8 mouse cellular contexts compared by ENCODE assay signal in genomic region chr5:115631505-115632357, GRCm38 (mm10). TPM values are rescaled to one million over a fixed set of nuclear protein-coding genes. Genes with fewer than 3 reads are reported as not detected.
DNase-seq lines count a peak whose midpoint lies in the region; ATAC-seq and TF ChIP-seq lines count a peak whose summit lies in the region.

Gene Rab35, plus strand, starts transcription at chr5:115631908.

- H3K27me3 ChIP-seq in heart, embryonic 10.5 days (ENCODE audit: insufficient read depth, poor library complexity, severe bottlenecking), result no peaks in the 10 kb centered on the region
- H3K27me3 ChIP-seq in kidney, embryonic 15.5 days, result no peaks in the 10 kb centered on the region

- peak; percentile 92 for ATAC-seq in kidney, embryonic 15.5 days (replicated peaks; ENCODE audit: low FRiP score)
- peak; percentile 67 for ATAC-seq in monocyte, adult 5-6 weeks (replicated peaks; ENCODE audit: insufficient number of reproducible peaks, low FRiP score, low TSS enrichment, poor library complexity, severe bottlenecking)

- H3K4me2 ChIP-seq in kidney, embryonic 15.5 days, result peak within 1 kb of the TSS; percentile 87

- peak; percentile 77 for TF ChIP-seq POLR2A in bone marrow macrophage, adult 2 months (IDR thresholded peaks at IDR 0.05; ENCODE audit: borderline replicate concordance, low read depth, low read length)
- TF ChIP-seq POLR2A in embryonic fibroblast, embryonic 13.5 days (IDR thresholded peaks at IDR 0.05; ENCODE audit: low read depth, low read length), result peak; percentile 80

- 0 out of 2 replicates have a peak, but pooled peaks cover 3% of the 10 kb centered on the region for H3K36me3 ChIP-seq in heart, embryonic 10.5 days
- peaks cover 2% of the 10 kb centered on the region; the same call in 1 of the 2 replicates for H3K36me3 ChIP-seq in kidney, embryonic 15.5 days

- H3K27ac ChIP-seq in bone marrow macrophage, adult 2 months (ENCODE audit: insufficient read depth, low read depth, low read length), result peak within 1 kb of the TSS; percentile 61
- H3K27ac ChIP-seq in embryonic fibroblast, embryonic 13.5 days (ENCODE audit: insufficient read depth, low read length), result peak within 1 kb of the TSS; percentile 76
- H3K27ac ChIP-seq in heart, embryonic 10.5 days, result peak within 1 kb of the TSS; percentile 89
- H3K27ac ChIP-seq in kidney, embryonic 15.5 days, result peak within 1 kb of the TSS; percentile 89

- WGBS in heart, embryonic 10.5 days, result under 1% methylated on average over 64 of the region's 125 CpGs
- WGBS in kidney, embryonic 15.5 days, result under 1% methylated on average over 94 of the region's 125 CpGs

- TF ChIP-seq CTCF in bone marrow macrophage, adult 2 months (IDR thresholded peaks at IDR 0.05; ENCODE audit: low read depth, low read length), result no peak
- TF ChIP-seq CTCF in embryonic fibroblast, embryonic 13.5 days (IDR thresholded peaks at IDR 0.05; ENCODE audit: borderline replicate concordance, insufficient read depth, low read length), result no peak

- H3K4me1 ChIP-seq in bone marrow macrophage, adult 2 months (ENCODE audit: control insufficient read depth, insufficient read depth, low read length), result peaks cover 51% of the 10 kb centered on the region
- no peaks in the 10 kb centered on the region; the same call in none of the 2 replicates for H3K4me1 ChIP-seq in embryonic fibroblast, embryonic 13.5 days (ENCODE audit: control insufficient read depth, insufficient read depth, low read length)
- peaks cover 46% of the 10 kb centered on the region for H3K4me1 ChIP-seq in heart, embryonic 10.5 days
- peaks cover 47% of the 10 kb centered on the region for H3K4me1 ChIP-seq in kidney, embryonic 15.5 days

- H3K9ac ChIP-seq in kidney, embryonic 15.5 days, result peak within 1 kb of the TSS; percentile 81

- H3K4me3 ChIP-seq in bone marrow macrophage, adult 2 months (ENCODE audit: insufficient read depth, low read length), result peak within 1 kb of the TSS; percentile 92
- peak within 1 kb of the TSS; percentile 79 for H3K4me3 ChIP-seq in embryonic fibroblast, embryonic 13.5 days (ENCODE audit: insufficient read depth, low read length)
- peak within 1 kb of the TSS; percentile 77 for H3K4me3 ChIP-seq in heart, embryonic 10.5 days
- H3K4me3 ChIP-seq in kidney, embryonic 15.5 days (replicated peaks), result peak within 1 kb of the TSS; percentile 91

- peak; percentile 93 for DNase-seq in A20 (ENCODE audit: low read depth, low spot score)
- peak; percentile 96 for DNase-seq in heart, embryonic 10.5 days (ENCODE audit: low spot score)
- peak; percentile 96 for DNase-seq in liver
- peak; percentile 96 to 99 for DNase-seq in spleen, postnatal 4 days (ENCODE audit: low spot score in 2 of 2)

- no peaks in the 10 kb centered on the region for H3K9me3 ChIP-seq in heart, embryonic 10.5 days
- H3K9me3 ChIP-seq in kidney, embryonic 15.5 days (replicated peaks), result no peaks in the 10 kb centered on the region

RNA-seq across cellular contexts. Expression of gene Rab35, which starts in this region (rescaled TPM):
- polyA plus RNA-seq in bone marrow macrophage, adult 2 months (2012; ENCODE audit: insufficient read depth, insufficient read length, missing spikeins), result 59.9 and 71.0 TPM in 2 replicates
- polyA plus RNA-seq in embryonic fibroblast, embryonic 13.5 days (2011; ENCODE audit: insufficient read length, low read depth, missing spikeins), result 55.5 and 57.9 TPM in 2 replicates
- polyA plus RNA-seq in heart, embryonic 10.5 days (2016; fragmentation: Nextera tagmentation; extraction: Ambion mirVana), result 16.5 and 18.8 TPM in 2 replicates
- polyA plus RNA-seq in kidney, embryonic 15.5 days (2015; fragmentation: Nextera tagmentation; extraction: Ambion mirVana), result 16.0 and 16.2 TPM in 2 replicates
- total RNA-seq in monocyte, adult 5-6 weeks (2017), result 44.1 to 51.4 TPM (median 46.2 TPM) in 3 replicates

Comparison
In these comparisons a context has a peak if more than half of its experiments do, and no peak if none do; other contexts are left out.
1. Peak in every context shown above with its lines: DNase-seq, ATAC-seq, H3K4me3 ChIP-seq and H3K27ac ChIP-seq.